28 mouse cellular contexts compared by ENCODE assay signal in genomic region chr16:38016928-38017524, GRCm38 (mm10).
DNase-seq lines count a peak whose midpoint lies in the region; ATAC-seq and TF ChIP-seq lines count a peak whose summit lies in the region.
"Had no signal": no experiment of that assay in that cellular context is flagged by ENCODE, and none has a peak within 500 bp of the region (broad histone marks: within the 10 kb centered on the region; RNA-seq: fewer than 3 reads in every experiment).

No protein-coding gene starts in this region.

- H3K4me1 ChIP-seq in intestine, embryonic 14.5 days (replicated peaks; ENCODE audit: control insufficient read depth, insufficient read depth, low read length), result no peaks in the 10 kb centered on the region
- no peaks in the 10 kb centered on the region for H3K4me1 ChIP-seq in intestine, embryonic 16.5 days (ENCODE audit: control insufficient read depth, insufficient read depth, low read length)
- H3K4me1 ChIP-seq in stomach, embryonic 16.5 days (ENCODE audit: control insufficient read depth, insufficient read depth, low read length), result no peaks in the 10 kb centered on the region
- H3K4me1 ChIP-seq in lung, adult 2 months (ENCODE audit: control insufficient read depth, insufficient read depth, low read length), result no peaks in the 10 kb centered on the region
- H3K4me1 ChIP-seq: embryonic facial prominence, embryonic 13.5 days; heart, embryonic 12.5 days; intestine, embryonic 15.5 days had no signal

- no peak overlapping the region for H3K27ac ChIP-seq in intestine, embryonic 14.5 days (ENCODE audit: low read depth)
- H3K27ac ChIP-seq in intestine, embryonic 16.5 days (ENCODE audit: low read length), result no peak overlapping the region
- 0 out of 2 replicates have a peak overlapping the region, but pooled peaks have one; percentile 54 for H3K27ac ChIP-seq in stomach, embryonic 16.5 days (ENCODE audit: low read length)
- H3K27ac ChIP-seq: embryonic facial prominence, embryonic 13.5 days; forebrain, embryonic 12.5 days; hindbrain, embryonic 14.5 days; intestine, embryonic 15.5 days; kidney, postnatal 0 days; liver, embryonic 14.5 days; lung, embryonic 15.5 days; neural tube, embryonic 12.5 days had no signal

- no peaks in the 10 kb centered on the region for H3K9me3 ChIP-seq in intestine, embryonic 14.5 days (ENCODE audit: control insufficient read depth, low read length)
- H3K9me3 ChIP-seq in intestine, embryonic 16.5 days (ENCODE audit: control insufficient read depth, low read length), result no peaks in the 10 kb centered on the region
- H3K9me3 ChIP-seq in stomach, embryonic 16.5 days (replicated peaks; ENCODE audit: control insufficient read depth, low read length), result no peaks in the 10 kb centered on the region
- H3K9me3 ChIP-seq: embryonic facial prominence, embryonic 13.5 days; forebrain, embryonic 12.5 days; heart, embryonic 12.5 days; intestine, embryonic 15.5 days; lung, embryonic 15.5 days; neural tube, embryonic 12.5 days had no signal

- no peaks in the 10 kb centered on the region for H3K36me3 ChIP-seq in intestine, embryonic 14.5 days (ENCODE audit: control insufficient read depth, insufficient read depth, low read length)
- no peaks in the 10 kb centered on the region for H3K36me3 ChIP-seq in intestine, embryonic 16.5 days (ENCODE audit: control insufficient read depth, insufficient read depth, low read length)
- H3K36me3 ChIP-seq in stomach, embryonic 16.5 days (ENCODE audit: control insufficient read depth, insufficient read depth, low read length), result no peaks in the 10 kb centered on the region
- H3K36me3 ChIP-seq: embryonic facial prominence, embryonic 13.5 days; forebrain, embryonic 12.5 days; heart, embryonic 12.5 days; intestine, embryonic 15.5 days; lung, embryonic 15.5 days; neural tube, embryonic 12.5 days had no signal

- TF ChIP-seq POLR2A in lung, adult 2 months (IDR thresholded peaks at IDR 0.05; ENCODE audit: borderline replicate concordance, extremely low read depth, low read depth, low read length), result no peak

- H3K27me3 ChIP-seq in intestine, embryonic 14.5 days (replicated peaks; ENCODE audit: control insufficient read depth, insufficient read depth, low read length), result no peaks in the 10 kb centered on the region
- H3K27me3 ChIP-seq in intestine, embryonic 16.5 days (replicated peaks; ENCODE audit: control insufficient read depth, insufficient read depth, low read length), result no peaks in the 10 kb centered on the region
- H3K27me3 ChIP-seq in stomach, embryonic 16.5 days (ENCODE audit: control insufficient read depth, insufficient read depth, low read length), result no peaks in the 10 kb centered on the region
- H3K27me3 ChIP-seq: embryonic facial prominence, embryonic 13.5 days; forebrain, embryonic 12.5 days; heart, embryonic 12.5 days; intestine, embryonic 15.5 days; lung, embryonic 15.5 days; neural tube, embryonic 12.5 days had no signal

- DNase-seq in intestine, embryonic 14.5 days (ENCODE audit: low spot score), result peak; percentile 40
- no peak for DNase-seq in urinary bladder, postnatal 10 days (ENCODE audit: low spot score)
- no peak for DNase-seq in lung, adult 2 months
- DNase-seq: adrenal gland, adult 8-10 months; cerebellum, adult 11 months; cerebellum, adult 9-10 months; gastrocnemius, postnatal 14 days; kidney, adult 8-10 months; layer of hippocampus, adult 9-11 months; liver; thymus, postnatal 4 days had no signal

- no peak for TF ChIP-seq CTCF in lung, adult 2 months (IDR thresholded peaks at IDR 0.05; ENCODE audit: insufficient read depth, low read length)

- 86% methylated on average over 8 of the region's 8 CpGs for WGBS in intestine, embryonic 14.5 days
- 88% methylated on average over 8 of the region's 8 CpGs for WGBS in intestine, embryonic 16.5 days
- 85% methylated on average over 8 of the region's 8 CpGs for WGBS in stomach, embryonic 16.5 days
- WGBS in lung, adult 2 months, result 91% methylated on average over 8 of the region's 8 CpGs

- no peak for ATAC-seq in intestine, embryonic 14.5 days (replicated peaks; ENCODE audit: low FRiP score, low TSS enrichment, low read depth)
- no peak for ATAC-seq in intestine, embryonic 16.5 days
- ATAC-seq in CD4-positive, CD25-positive, alpha-beta regulatory T cell, adult 4 months, result peak; percentile 67
- ATAC-seq in activated CD4-positive, CD25-positive, alpha-beta regulatory T cell, adult 4 months, result peak; percentile 32
- no peak for ATAC-seq in stomach, embryonic 16.5 days (ENCODE audit: insufficient read depth, low FRiP score)
- no peak for ATAC-seq in megakaryocyte, adult 5-6 weeks (ENCODE audit: poor library complexity, severe bottlenecking)
- ATAC-seq: intestine, embryonic 15.5 days; midbrain, embryonic 16.5 days had no signal

- no peak overlapping the region for H3K4me2 ChIP-seq in intestine, embryonic 14.5 days (ENCODE audit: low read length)
- H3K4me2 ChIP-seq in intestine, embryonic 16.5 days (ENCODE audit: low read depth, low read length), result no peak overlapping the region
- H3K4me2 ChIP-seq in stomach, embryonic 16.5 days (ENCODE audit: low read depth, low read length), result no peak overlapping the region
- H3K4me2 ChIP-seq: embryonic facial prominence, embryonic 13.5 days; forebrain, embryonic 12.5 days; heart, embryonic 12.5 days; hindbrain, embryonic 14.5 days; intestine, embryonic 15.5 days; lung, embryonic 15.5 days; midbrain, embryonic 11.5 days; neural tube, embryonic 12.5 days had no signal

- H3K9ac ChIP-seq in intestine, embryonic 14.5 days (ENCODE audit: low read length), result no peak overlapping the region
- H3K9ac ChIP-seq in intestine, embryonic 16.5 days (ENCODE audit: low read depth, low read length), result no peak overlapping the region
- H3K9ac ChIP-seq in stomach, embryonic 16.5 days (ENCODE audit: low read length), result no peak overlapping the region
- H3K9ac ChIP-seq: embryonic facial prominence, embryonic 13.5 days; forebrain, embryonic 12.5 days; heart, embryonic 12.5 days; hindbrain, embryonic 14.5 days; intestine, embryonic 15.5 days; liver, embryonic 14.5 days; lung, embryonic 15.5 days; neural tube, embryonic 12.5 days had no signal

- no peak overlapping the region for H3K4me3 ChIP-seq in intestine, embryonic 14.5 days (ENCODE audit: low read depth, low read length)
- no peak overlapping the region for H3K4me3 ChIP-seq in intestine, embryonic 16.5 days (ENCODE audit: low read length)
- no peak overlapping the region for H3K4me3 ChIP-seq in stomach, embryonic 16.5 days (replicated peaks; ENCODE audit: low read length)
- H3K4me3 ChIP-seq in lung, adult 2 months (replicated peaks; ENCODE audit: extremely low read depth, low read depth, low read length), result no peak overlapping the region
- H3K4me3 ChIP-seq: embryonic facial prominence, embryonic 13.5 days; erythroblast, embryonic 14.5 days; forebrain, embryonic 12.5 days; heart, embryonic 12.5 days; intestine, embryonic 15.5 days; lung, embryonic 15.5 days; neural tube, embryonic 12.5 days had no signal

Comparison
In these comparisons a context has a peak if more than half of its experiments do, and no peak if none do; other contexts are left out.
1. ATAC-seq: peak in CD4-positive, CD25-positive, alpha-beta regulatory T cell, adult 4 months (single experiment) and activated CD4-positive, CD25-positive, alpha-beta regulatory T cell, adult 4 months (single experiment); none in intestine, embryonic 14.5 days (single experiment), intestine, embryonic 16.5 days (single experiment), stomach, embryonic 16.5 days (single experiment) and megakaryocyte, adult 5-6 weeks (single experiment).